Mouse (Mus musculus) heart, embryonic 15.5 days (tissue): ENCODE measurements around the gene BC035044. TPM values are rescaled to one million over a fixed set of nuclear protein-coding genes. Genes with fewer than 3 reads are reported as not detected.

Source experiments
- ATAC-seq: fragments of 200-750 bp; cut with Nextera tagmentation; replicated peaks from 2 replicates; pipeline ENCODE4 v1.8.0; 2017; ENCODE audit warnings: low read depth, moderate TSS enrichment; ENCODE audit not compliant: insufficient number of reproducible peaks, insufficient read depth, low FRiP score
- H3K27ac ChIP-seq: fragments of 300-500 bp; sonication (generic); 2 replicates; pipeline ENCODE4 v1.5.1; 2015; ENCODE audit warnings: mild to moderate bottlenecking, inconsistent platforms
- H3K27me3 ChIP-seq: fragments of 300-500 bp; sonication (generic); 2 replicates; pipeline ENCODE4 v1.6.1; 2015; ENCODE audit warnings: inconsistent platforms
- H3K36me3 ChIP-seq: fragments of 300-500 bp; sonication (generic); 2 replicates; pipeline ENCODE4 v1.6.1; 2015; ENCODE audit warnings: mild to moderate bottlenecking, inconsistent platforms
- H3K4me1 ChIP-seq: fragments of 300-500 bp; sonication (generic); replicated peaks from 2 replicates; pipeline ENCODE4 v1.6.1; 2015; ENCODE audit warnings: inconsistent platforms
- H3K4me2 ChIP-seq: fragments of 300-500 bp; sonication (generic); 2 replicates; pipeline ENCODE4 v1.6.1; 2015; ENCODE audit warnings: inconsistent platforms, mild to moderate bottlenecking, moderate library complexity
- H3K4me3 ChIP-seq: fragments of 300-500 bp; sonication (generic); 2 replicates; pipeline ENCODE4 v1.5.1; 2015; ENCODE audit warnings: mild to moderate bottlenecking, inconsistent platforms
- H3K9ac ChIP-seq: fragments of 300-500 bp; sonication (generic); 2 replicates; pipeline ENCODE4 v1.6.1; 2015; ENCODE audit warnings: mild to moderate bottlenecking, inconsistent platforms
- H3K9me3 ChIP-seq: fragments of 300-500 bp; sonication (generic); replicated peaks from 2 replicates; pipeline ENCODE4 v1.6.1; 2016; ENCODE audit warnings: inconsistent platforms
- WGBS: fragments of 180-500 bp; shearing (Covaris S2); methylation state at CpG from one replicate; pipeline ENCODE4 v1.1.7; 2015; ENCODE audit warnings: mixed read lengths; 5-methylcytosine and 5-hydroxymethylcytosine counted together
- polyA plus RNA-seq: library from polyadenylated mRNA; unstranded; fragments of >200 nt; fragmentation: Nextera tagmentation; extraction: Ambion mirVana; gene quantifications from 2 replicates; pipeline ENCODE4 v1.2.1, GENCODE M21; 2015

The BC035044 gene
- polyA plus RNA-seq, 1 experiment from 2014 or later = 0.18 TPM

GRCm38 (mm10) chr6:128849902-128850301, 41.0 kb downstream of the BC035044 start:
- ATAC-seq = no peak
- H3K4me3 ChIP-seq = no peak overlapping the region
- no peaks in the 10 kb centered on the region for H3K36me3 ChIP-seq
- H3K27ac ChIP-seq = no peak overlapping the region
- peaks cover 17% of the 10 kb centered on the region for H3K4me1 ChIP-seq
- no peak overlapping the region for H3K9ac ChIP-seq
- H3K9me3 ChIP-seq = no peaks in the 10 kb centered on the region
- 55% methylated on average over 2 of the region's 2 CpGs for WGBS
- H3K4me2 ChIP-seq = no peak overlapping the region
- no peaks in the 10 kb centered on the region; the same call in 1 of the 2 replicates for H3K27me3 ChIP-seq

GRCm38 (mm10) chr6:128847401-128847800, 43.5 kb downstream of the BC035044 start:
- no peaks in the 10 kb centered on the region for H3K27me3 ChIP-seq
- no peak overlapping the region for H3K27ac ChIP-seq
- H3K4me1 ChIP-seq = peaks cover 26% of the 10 kb centered on the region
- H3K9ac ChIP-seq = no peak overlapping the region
- no peak overlapping the region for H3K4me3 ChIP-seq
- H3K4me2 ChIP-seq = no peak overlapping the region
- WGBS = 92% methylated on average over 4 of the region's 4 CpGs
- ATAC-seq = no peak
- H3K9me3 ChIP-seq = no peaks in the 10 kb centered on the region
- H3K36me3 ChIP-seq = no peaks in the 10 kb centered on the region

GRCm38 (mm10) chr6:128845998-128846542, 44.9 kb downstream of the BC035044 start:
- Histone ChIP-seq H3K27ac (no peak overlapping the region), H3K36me3 (no peaks in the 10 kb centered on the region), H3K9me3 (no peaks in the 10 kb centered on the region), H3K4me1 (peaks cover 31% of the 10 kb centered on the region), H3K4me3 (no peak overlapping the region), H3K27me3 (no peaks in the 10 kb centered on the region), H3K9ac (no peak overlapping the region), H3K4me2 (no peak overlapping the region)
- 53% methylated on average over 9 of the region's 9 CpGs for whole genome bisulfite sequencing
- no peak for ATAC-seq

GRCm38 (mm10) chr6:128845319-128845979, 45.5 kb downstream of the BC035044 start:
- Histone ChIP-seq H3K4me3 (no peak overlapping the region), H3K4me2 (0 out of 2 replicates have a peak overlapping the region, but pooled peaks have one; percentile 14), H3K27ac (peak overlapping the region; percentile 34; the same call in 1 of the 2 replicates), H3K36me3 (no peaks in the 10 kb centered on the region), H3K4me1 (peaks cover 26% of the 10 kb centered on the region), H3K9ac (no peak overlapping the region), H3K9me3 (no peaks in the 10 kb centered on the region), H3K27me3 (no peaks in the 10 kb centered on the region)
- ATAC-seq = no peak
- 33% methylated on average over 7 of the region's 7 CpGs for WGBS

- Histone ChIP-seq H3K27me3 (no peaks in the 10 kb centered on the region), H3K9me3 (no peaks in the 10 kb centered on the region), H3K9ac (no peak overlapping the region), H3K4me3 (no peak overlapping the region), H3K36me3 (no peaks in the 10 kb centered on the region), H3K4me1 (peaks cover 25% of the 10 kb centered on the region), H3K4me2 (no peak overlapping the region; the same call in 1 of the 2 replicates), H3K27ac (0 out of 2 replicates have a peak overlapping the region, but pooled peaks have one; percentile 97)
- no peak for ATAC-seq
- WGBS = 91% methylated on average over 5 of the region's 5 CpGs
These were observed 46.3 kb downstream of the BC035044 start for GRCm38 (mm10) chr6:128844586-128845080.

GRCm38 (mm10) chr6:128844131-128844530, 46.8 kb downstream of the BC035044 start:
- H3K27ac ChIP-seq = peak overlapping the region; percentile 97
- peak overlapping the region; percentile 90 for H3K4me3 ChIP-seq
- no peaks in the 10 kb centered on the region for H3K9me3 ChIP-seq
- H3K27me3 ChIP-seq = no peaks in the 10 kb centered on the region
- H3K4me1 ChIP-seq = peaks cover 26% of the 10 kb centered on the region
- WGBS = 22% methylated on average over 8 of the region's 8 CpGs
- H3K36me3 ChIP-seq = no peaks in the 10 kb centered on the region
- peak overlapping the region; percentile 83 for H3K4me2 ChIP-seq
- H3K9ac ChIP-seq = no peak overlapping the region
- no peak for ATAC-seq

- Histone ChIP-seq H3K4me1 (peaks cover 26% of the 10 kb centered on the region), H3K9me3 (no peaks in the 10 kb centered on the region), H3K36me3 (no peaks in the 10 kb centered on the region), H3K27me3 (no peaks in the 10 kb centered on the region), H3K4me2 (peak overlapping the region; percentile 83), H3K9ac (peak overlapping the region; percentile 87), H3K4me3 (peak overlapping the region; percentile 90), H3K27ac (peak overlapping the region; percentile 97)
- under 1% methylated on average over 22 of the region's 22 CpGs for WGBS
- ATAC-seq = peak; percentile 26; the same call in 1 of the 2 replicates
These were observed 47.4 kb downstream of the BC035044 start for GRCm38 (mm10) chr6:128843479-128843992.

GRCm38 (mm10) chr6:128842945-128843478, 47.9 kb downstream of the BC035044 start:
- Histone ChIP-seq H3K9me3 (no peaks in the 10 kb centered on the region), H3K27ac (peak overlapping the region; percentile 97), H3K4me1 (peaks cover 26% of the 10 kb centered on the region), H3K9ac (peak overlapping the region; percentile 87), H3K4me3 (peak overlapping the region; percentile 90), H3K4me2 (peak overlapping the region; percentile 83), H3K36me3 (no peaks in the 10 kb centered on the region), H3K27me3 (no peaks in the 10 kb centered on the region)
- peak; percentile 71 for ATAC-seq
- WGBS = under 1% methylated on average over 44 of the region's 44 CpGs

- H3K27ac ChIP-seq = peak overlapping the region; percentile 97
- H3K4me2 ChIP-seq = peak overlapping the region; percentile 80
- H3K27me3 ChIP-seq = no peaks in the 10 kb centered on the region
- H3K36me3 ChIP-seq = no peaks in the 10 kb centered on the region
- WGBS = under 1% methylated on average over 20 of the region's 20 CpGs
- H3K9me3 ChIP-seq = no peaks in the 10 kb centered on the region
- no peak for ATAC-seq
- H3K4me1 ChIP-seq = peaks cover 28% of the 10 kb centered on the region
- H3K9ac ChIP-seq = peak overlapping the region; percentile 87
- H3K4me3 ChIP-seq = peak overlapping the region; percentile 90
These were observed 48.5 kb downstream of the BC035044 start for GRCm38 (mm10) chr6:128842356-128842944.

GRCm38 (mm10) chr6:128841327-128842089, 49.4 kb downstream of the BC035044 start:
- Histone ChIP-seq H3K4me3 (peak overlapping the region; percentile 90), H3K9ac (no peak overlapping the region), H3K4me2 (peak overlapping the region; percentile 80), H3K27ac (no peak overlapping the region), H3K4me1 (peaks cover 32% of the 10 kb centered on the region), H3K9me3 (no peaks in the 10 kb centered on the region), H3K36me3 (no peaks in the 10 kb centered on the region), H3K27me3 (no peaks in the 10 kb centered on the region)
- ATAC-seq = no peak
- WGBS = 31% methylated on average over 4 of the region's 4 CpGs
